Mouse (Mus musculus): ENCODE measurements at regions not wholly inside any gene's neighbourhood (a gene's known extent, or its start where the extent isn't known, plus 50 kb on each side); places are given as distances from the start of the nearest gene placed in this dataset.
A peak's percentile ranks its signal among the peaks of the same experiment; 100 is the strongest.

DNA sequence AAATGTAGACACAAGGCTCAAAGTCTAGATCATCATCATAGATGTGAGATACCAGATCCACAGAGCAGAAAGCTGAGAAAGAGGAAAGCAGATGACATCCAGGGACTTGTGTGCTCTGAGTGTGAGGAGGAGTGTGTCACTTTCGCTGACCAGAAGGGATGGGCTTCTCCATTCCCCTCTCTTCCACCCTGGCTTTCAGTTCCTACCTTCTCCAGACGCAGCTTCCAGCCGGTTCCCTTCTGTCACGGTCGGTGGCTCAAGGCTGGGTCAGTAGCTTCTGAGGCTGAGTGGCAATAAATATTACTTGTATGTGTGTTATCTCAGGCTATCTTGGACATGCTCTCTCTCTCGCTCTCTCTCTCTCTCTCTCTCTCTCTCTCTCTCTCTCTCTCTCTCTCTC lies 94.2 kb upstream of the Irf2bp2 start:
- in situ Hi-C loops (cut with MboI; ENCODE audit: low pct_ligation_motif_present, low pct_unique_long_range_greater_than_20kb, low sequenced_read_pairs) = no loop called here
- peaks cover 16 to 28% of the 10 kb centered on the region in 2 experiments; a peak in 3 of 4 replicates for H3K4me1 ChIP-seq (ENCODE audit: control insufficient read depth in 1 of 2, insufficient read depth in 2 of 2)

DNA sequence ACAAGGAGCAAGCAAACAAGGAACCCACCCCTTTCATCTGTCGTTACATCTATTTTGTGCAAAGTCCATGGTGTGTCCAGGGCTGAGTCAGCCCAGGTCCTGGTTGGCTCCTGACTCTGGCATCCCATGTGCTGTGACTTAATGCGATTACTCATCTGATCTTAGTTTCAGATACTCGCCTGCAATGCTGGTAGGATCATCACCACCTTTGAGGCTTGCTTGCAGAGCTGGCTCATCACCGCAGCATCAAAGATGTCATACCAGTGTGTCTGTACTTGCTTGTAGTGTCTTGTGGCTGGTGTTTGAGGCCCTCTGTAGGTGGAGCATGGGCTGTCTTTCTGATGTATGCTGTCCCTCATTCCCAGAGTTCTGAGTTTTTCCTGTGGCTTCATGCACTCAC lies 93.0 kb upstream of the Irf2bp2 start:
- Histone ChIP-seq H3K79me2 (replicated peaks; ENCODE audit: control insufficient read depth, extremely low read depth, insufficient read depth, poor library complexity, severe bottlenecking) (no peaks in the 10 kb centered on the region), H3K27me3 (replicated peaks) (no peaks in the 10 kb centered on the region), H3K4me2 (ENCODE audit: insufficient read depth, low read depth, poor library complexity, severe bottlenecking) (no peak overlapping the region), H3K4me3 (replicated peaks in 1 of 3; ENCODE audit: low read depth in 2 of 3, low read length in 2 of 3, poor library complexity in 1 of 3) (no peak overlapping the region), H3K9me3 (replicated peaks; ENCODE audit: low read length) (no peaks in the 10 kb centered on the region), H3K4me1 (ENCODE audit: control insufficient read depth in 1 of 2, insufficient read depth in 2 of 2) (peaks cover 16 to 28% of the 10 kb centered on the region in 2 experiments; a peak in 3 of 4 replicates), H3K36me3 (replicated peaks in 1 of 2; ENCODE audit: control insufficient read depth in 1 of 2, insufficient read depth in 1 of 2, low read length in 1 of 2) (no peaks in the 10 kb centered on the region), H3K9ac (ENCODE audit: insufficient read depth, low read depth) (no peak overlapping the region), H3K27ac (ENCODE audit: insufficient read depth, low read depth) (no peak overlapping the region)
- DNase-seq (ENCODE audit: extremely low read depth) = no peak
- in situ Hi-C loops (cut with MboI; ENCODE audit: low pct_ligation_motif_present, low pct_unique_long_range_greater_than_20kb, low sequenced_read_pairs) = no loop called here
- TF ChIP-seq RAD21 (IDR thresholded peaks at IDR 0.05; ENCODE audit: low read depth, low read length) (peak; percentile 2), RCOR1 (conservative IDR thresholded peaks at IDR 0.05; ENCODE audit: low read depth, low read length) (no peak), ZNF384 (IDR thresholded peaks at IDR 0.05; ENCODE audit: low read depth, low read length) (no peak), IRF4 (IDR thresholded peaks at IDR 0.05; ENCODE audit: low read depth, low read length) (no peak)
- dilution Hi-C loops (cut with MboI; ENCODE audit: extremely low pct_ligation_motif_present, extremely low pct_unique_long_range_greater_than_20kb, low sequenced_read_pairs) = no loop called here

More for the DNA sequence above, 94.2 kb upstream of the Irf2bp2 start:
- Histone ChIP-seq H3K9me3 (replicated peaks; ENCODE audit: low read length) (no peaks in the 10 kb centered on the region), H3K27ac (ENCODE audit: insufficient read depth, low read depth) (no peak overlapping the region), H3K9ac (ENCODE audit: insufficient read depth, low read depth) (no peak overlapping the region), H3K36me3 (replicated peaks in 1 of 2; ENCODE audit: control insufficient read depth in 1 of 2, insufficient read depth in 1 of 2, low read length in 1 of 2) (no peaks in the 10 kb centered on the region), H3K79me2 (replicated peaks; ENCODE audit: control insufficient read depth, extremely low read depth, insufficient read depth, poor library complexity, severe bottlenecking) (no peaks in the 10 kb centered on the region), H3K27me3 (replicated peaks) (no peaks in the 10 kb centered on the region), H3K4me2 (ENCODE audit: insufficient read depth, low read depth, poor library complexity, severe bottlenecking) (no peak overlapping the region), H3K4me3 (replicated peaks in 1 of 3; ENCODE audit: low read depth in 2 of 3, low read length in 2 of 3, poor library complexity in 1 of 3) (no peak overlapping the region)
- TF ChIP-seq RAD21 (IDR thresholded peaks at IDR 0.05; ENCODE audit: low read depth, low read length) = no peak
- no peak for DNase-seq (ENCODE audit: extremely low read depth)
- dilution Hi-C loops (cut with MboI; ENCODE audit: extremely low pct_ligation_motif_present, extremely low pct_unique_long_range_greater_than_20kb, low sequenced_read_pairs) = no loop called here

DNA sequence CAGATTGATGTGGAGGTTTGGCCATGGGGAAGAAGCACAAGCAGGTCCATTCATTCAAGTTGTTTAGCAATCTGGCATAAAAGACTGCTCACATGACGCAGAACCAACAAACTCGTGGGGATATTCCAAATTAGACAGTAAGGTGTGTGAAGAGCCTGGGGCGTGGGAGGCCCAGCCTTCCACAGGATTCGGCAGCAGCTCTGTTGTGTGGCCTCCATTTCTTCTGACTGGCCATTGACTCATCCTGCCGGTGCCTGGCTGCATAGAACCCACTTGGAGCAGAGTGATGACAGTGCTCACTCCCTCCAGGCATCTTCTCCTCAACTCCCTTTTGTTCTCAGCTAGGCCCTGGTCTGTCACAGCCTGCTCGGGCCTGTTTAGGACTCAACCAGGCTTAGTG lies 91.6 kb upstream of the Irf2bp2 start:
- no peak overlapping the region for H3K4me2 ChIP-seq (ENCODE audit: insufficient read depth, low read depth, poor library complexity, severe bottlenecking)
- no peak for TF ChIP-seq RCOR1 (conservative IDR thresholded peaks at IDR 0.05; ENCODE audit: low read depth, low read length)
- in situ Hi-C loops (cut with MboI; ENCODE audit: low pct_ligation_motif_present, low pct_unique_long_range_greater_than_20kb, low sequenced_read_pairs) (no loop called here), dilution Hi-C loops (cut with MboI; ENCODE audit: extremely low pct_ligation_motif_present, extremely low pct_unique_long_range_greater_than_20kb, low sequenced_read_pairs) (no loop called here)
- no peak for DNase-seq (ENCODE audit: extremely low read depth)
- H3K27ac ChIP-seq (ENCODE audit: insufficient read depth, low read depth) = no peak overlapping the region
- no peaks in the 10 kb centered on the region for H3K27me3 ChIP-seq (replicated peaks)
- no peak overlapping the region for H3K4me3 ChIP-seq (replicated peaks in 1 of 3; ENCODE audit: low read depth in 2 of 3, low read length in 2 of 3, poor library complexity in 1 of 3)
- no peaks in the 10 kb centered on the region for H3K36me3 ChIP-seq (replicated peaks in 1 of 2; ENCODE audit: control insufficient read depth in 1 of 2, insufficient read depth in 1 of 2, low read length in 1 of 2)
- peaks cover 16 to 28% of the 10 kb centered on the region in 2 experiments; a peak in 3 of 4 replicates for H3K4me1 ChIP-seq (ENCODE audit: control insufficient read depth in 1 of 2, insufficient read depth in 2 of 2)
- peaks cover 1% of the 10 kb centered on the region for H3K9me3 ChIP-seq (replicated peaks; ENCODE audit: low read length)
- no peak overlapping the region for H3K9ac ChIP-seq (ENCODE audit: insufficient read depth, low read depth)
- no peaks in the 10 kb centered on the region for H3K79me2 ChIP-seq (replicated peaks; ENCODE audit: control insufficient read depth, extremely low read depth, insufficient read depth, poor library complexity, severe bottlenecking)

DNA sequence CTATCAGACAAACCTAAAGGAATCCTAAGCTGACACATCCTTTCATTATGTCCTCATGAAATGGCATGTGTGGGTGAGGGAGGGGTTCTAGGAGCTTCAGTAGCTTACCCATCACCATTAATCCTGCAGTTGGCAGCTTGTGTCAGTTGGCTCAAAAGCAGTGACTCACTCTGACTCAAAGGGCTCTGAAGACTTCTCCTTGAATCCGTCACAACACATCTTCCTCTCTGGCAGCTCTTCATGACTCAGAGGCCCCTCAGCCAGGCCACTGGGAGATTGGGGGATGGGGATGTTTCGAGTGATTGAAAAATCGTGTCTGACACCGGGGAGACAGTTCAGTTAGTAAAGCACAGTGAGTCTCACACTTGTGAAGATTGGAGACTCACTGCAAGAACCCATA lies 90.2 kb upstream of the Irf2bp2 start:
- Histone ChIP-seq H3K4me2 (ENCODE audit: insufficient read depth, low read depth, poor library complexity, severe bottlenecking) (no peak overlapping the region), H3K4me1 (ENCODE audit: control insufficient read depth in 1 of 2, insufficient read depth in 2 of 2) (peaks cover 16 to 28% of the 10 kb centered on the region in 2 experiments; a peak in 3 of 4 replicates), H3K36me3 (replicated peaks in 1 of 2; ENCODE audit: control insufficient read depth in 1 of 2, insufficient read depth in 1 of 2, low read length in 1 of 2) (no peaks in the 10 kb centered on the region), H3K79me2 (replicated peaks; ENCODE audit: control insufficient read depth, extremely low read depth, insufficient read depth, poor library complexity, severe bottlenecking) (no peaks in the 10 kb centered on the region), H3K9me3 (replicated peaks; ENCODE audit: low read length) (peaks cover 4% of the 10 kb centered on the region), H3K27ac (ENCODE audit: insufficient read depth, low read depth) (no peak overlapping the region), H3K9ac (ENCODE audit: insufficient read depth, low read depth) (no peak overlapping the region), H3K27me3 (replicated peaks) (no peaks in the 10 kb centered on the region), H3K4me3 (replicated peaks in 1 of 3; ENCODE audit: low read depth in 2 of 3, low read length in 2 of 3, poor library complexity in 1 of 3) (no peak overlapping the region)
- dilution Hi-C loops (cut with MboI; ENCODE audit: extremely low pct_ligation_motif_present, extremely low pct_unique_long_range_greater_than_20kb, low sequenced_read_pairs) = no loop called here
- in situ Hi-C loops (cut with MboI; ENCODE audit: low pct_ligation_motif_present, low pct_unique_long_range_greater_than_20kb, low sequenced_read_pairs) = no loop called here
- DNase-seq (ENCODE audit: extremely low read depth) = peak; percentile 21
- TF ChIP-seq MAX (IDR thresholded peaks at IDR 0.05; ENCODE audit: low read length) = no peak
- 0 out of 2 replicates have a peak, but pooled peaks have one; percentile 9 for TF ChIP-seq CHD2 (IDR thresholded peaks at IDR 0.05; ENCODE audit: low read length)
